Mouse (Mus musculus) thymus, adult 2 months (tissue): ENCODE measurements around the gene Copz1.

Experiments
- CTCF ChIP-seq: fragments of 200-500 bp; IDR thresholded peaks from 2 replicates; pipeline ENCODE4 v1.5.1; 2012; ENCODE audit warnings: mild to moderate bottlenecking, control low read depth, low read length, moderate library complexity, borderline replicate concordance; ENCODE audit not compliant: control insufficient read depth, poor library complexity, insufficient read depth; ENCODE audit errors: extremely low read depth
- POLR2A ChIP-seq: fragments of 200-500 bp; IDR thresholded peaks from 2 replicates; pipeline ENCODE4 v1.6.1; 2012; ENCODE audit warnings: mild to moderate bottlenecking, low read length, control low read depth, moderate library complexity; ENCODE audit not compliant: control insufficient read depth, poor library complexity, insufficient read depth; ENCODE audit errors: extremely low read depth

GRCm38 (mm10) chr15:103304616-103304969 is 32.1 kb downstream of the Copz1 start:
- no peak for TF ChIP-seq CTCF
- no peak for TF ChIP-seq POLR2A
